Mouse (Mus musculus): ENCODE measurements at regions not wholly inside any gene's neighbourhood (a gene's known extent, or its start where the extent isn't known, plus 50 kb on each side); places are given as distances from the start of the nearest gene placed in this dataset.

DNA sequence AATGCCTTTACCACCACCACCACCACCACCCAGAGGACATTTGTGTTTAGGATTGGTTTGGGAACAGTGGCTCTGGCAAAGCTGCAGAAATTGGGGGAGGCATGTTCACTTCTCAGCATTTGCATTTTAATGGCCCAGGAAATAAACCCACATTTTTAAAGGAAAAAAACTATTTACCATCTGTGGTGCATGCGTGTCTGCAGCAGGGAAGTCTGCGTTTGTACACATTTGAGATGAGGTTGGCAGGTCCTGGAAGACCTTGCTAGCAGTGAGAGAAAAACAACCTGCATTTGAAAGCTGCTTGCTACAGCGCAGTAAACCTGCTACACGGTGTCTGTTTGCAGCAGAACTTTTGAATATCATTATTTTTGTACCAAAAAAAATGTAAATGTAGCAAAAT is 100.1 kb upstream of the Nampt start:
- no peaks in the 10 kb centered on the region for H3K79me2 ChIP-seq (ENCODE audit: control insufficient read depth, insufficient read depth)
- H3K4me3 ChIP-seq (ENCODE audit: insufficient read depth, poor library complexity, severe bottlenecking) = no peak overlapping the region
- no peaks in the 10 kb centered on the region for H3K79me3 ChIP-seq (ENCODE audit: low read depth)
- H3K36me3 ChIP-seq (ENCODE audit: control insufficient read depth, insufficient read depth) = no peaks in the 10 kb centered on the region
- H3ac ChIP-seq (ENCODE audit: control insufficient read depth, insufficient read length, low read depth) = no peak overlapping the region
- TF ChIP-seq MYOG (IDR thresholded peaks at IDR 0.05; ENCODE audit: control insufficient read depth, extremely low read depth, insufficient read length) (no peak), FOSL1 (IDR thresholded peaks at IDR 0.05; ENCODE audit: insufficient read depth, low read length, poor library complexity, severe bottlenecking) (no peak), USF1 (IDR thresholded peaks at IDR 0.05; ENCODE audit: low read depth) (no peak), CEBPB (IDR thresholded peaks at IDR 0.05; ENCODE audit: low read depth) (no peak), MYOD1 (IDR thresholded peaks at IDR 0.05; ENCODE audit: control insufficient read depth, insufficient read length, low read depth) (no peak), CTCF (IDR thresholded peaks at IDR 0.05; ENCODE audit: control insufficient read depth, insufficient read depth, insufficient read length) (no peak)
- no peaks in the 10 kb centered on the region for H3K27me3 ChIP-seq (ENCODE audit: control insufficient read depth, insufficient read depth, insufficient read length)

DNA sequence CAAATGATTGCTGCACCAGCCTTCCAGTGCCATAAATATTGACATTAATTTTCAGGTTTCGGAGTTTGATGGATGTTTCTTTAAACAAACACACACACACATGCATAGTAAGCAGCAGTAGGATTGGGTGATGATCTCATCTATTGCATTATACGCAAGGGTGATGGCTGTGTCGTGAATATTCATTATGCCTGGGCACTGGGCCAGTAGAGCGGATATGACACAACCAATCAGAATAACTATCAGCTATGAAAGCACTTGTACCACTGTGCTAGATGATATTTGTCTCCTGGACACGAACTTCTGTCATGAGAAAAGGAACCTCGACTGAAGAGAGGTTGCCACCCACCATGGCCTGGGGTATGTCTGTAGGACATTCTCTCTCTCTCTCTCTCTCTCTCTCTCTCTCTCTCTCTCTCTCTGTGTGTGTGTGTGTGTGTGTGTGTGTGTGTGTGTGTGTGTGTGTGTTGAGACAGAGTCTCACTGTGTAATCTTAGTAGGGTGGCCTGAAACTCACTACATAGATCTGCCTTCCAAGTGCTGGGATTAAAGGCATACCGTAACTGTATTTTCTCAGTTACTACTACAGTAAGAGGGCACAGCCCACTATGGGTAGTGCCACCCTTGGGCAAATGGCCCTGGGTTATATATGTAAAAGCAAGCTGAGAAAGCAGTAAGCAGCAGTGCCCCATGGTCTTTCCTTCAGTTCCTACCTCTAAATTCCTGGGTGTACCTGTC is 94.7 kb upstream of the Nampt start:
- Histone ChIP-seq H3K36me3 (ENCODE audit: control insufficient read depth, insufficient read depth) (no peaks in the 10 kb centered on the region), H3K79me2 (ENCODE audit: control insufficient read depth, insufficient read depth) (no peaks in the 10 kb centered on the region), H3K4me3 (ENCODE audit: insufficient read depth, poor library complexity, severe bottlenecking) (no peak overlapping the region), H3ac (ENCODE audit: control insufficient read depth, insufficient read length, low read depth) (no peak overlapping the region), H3K79me3 (ENCODE audit: low read depth) (no peaks in the 10 kb centered on the region), H3K27me3 (ENCODE audit: control insufficient read depth, insufficient read depth, insufficient read length) (no peaks in the 10 kb centered on the region)
- TF ChIP-seq CEBPB (IDR thresholded peaks at IDR 0.05; ENCODE audit: low read depth) = no peak
- TF ChIP-seq USF1 (IDR thresholded peaks at IDR 0.05; ENCODE audit: low read depth) = no peak
- no peak for TF ChIP-seq FOSL1 (IDR thresholded peaks at IDR 0.05; ENCODE audit: insufficient read depth, low read length, poor library complexity, severe bottlenecking)
- no peak for TF ChIP-seq MAX (IDR thresholded peaks at IDR 0.05)
- TF ChIP-seq MYOD1 (IDR thresholded peaks at IDR 0.05; ENCODE audit: control insufficient read depth, insufficient read length, low read depth) = no peak
- TF ChIP-seq MYOG (IDR thresholded peaks at IDR 0.05; ENCODE audit: control insufficient read depth, extremely low read depth, insufficient read length) = no peak
- no peak for TF ChIP-seq CTCF (IDR thresholded peaks at IDR 0.05; ENCODE audit: control insufficient read depth, insufficient read depth, insufficient read length)

DNA sequence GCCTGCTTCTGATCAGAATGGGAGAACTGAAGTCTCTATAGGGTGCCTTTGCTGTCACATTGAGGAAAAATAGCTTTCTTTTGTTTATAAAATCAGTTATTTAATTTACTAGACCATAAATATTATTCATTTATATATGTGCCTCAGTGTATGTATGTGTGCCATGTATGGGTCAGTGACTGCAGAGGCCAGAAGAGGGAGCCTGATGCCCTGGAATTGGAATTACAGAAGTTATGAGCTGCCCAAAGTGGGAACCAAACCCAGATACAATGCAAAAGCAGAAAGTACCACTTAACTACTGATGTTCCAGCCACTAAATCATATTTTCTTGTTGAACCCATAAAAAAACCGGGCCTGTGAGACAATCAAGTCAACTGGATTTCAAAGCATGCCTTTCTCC is 91.8 kb upstream of the Nampt start:
- H3K4me3 ChIP-seq (ENCODE audit: insufficient read depth, poor library complexity, severe bottlenecking) = no peak overlapping the region
- TF ChIP-seq CTCF (IDR thresholded peaks at IDR 0.05; ENCODE audit: control insufficient read depth, insufficient read depth, insufficient read length) = no peak
- no peak for TF ChIP-seq USF1 (IDR thresholded peaks at IDR 0.05; ENCODE audit: low read depth)
- TF ChIP-seq CEBPB (IDR thresholded peaks at IDR 0.05; ENCODE audit: low read depth) = no peak
- TF ChIP-seq FOSL1 (IDR thresholded peaks at IDR 0.05; ENCODE audit: insufficient read depth, low read length, poor library complexity, severe bottlenecking) = no peak
- no peak for TF ChIP-seq MAX (IDR thresholded peaks at IDR 0.05)
- no peak for TF ChIP-seq MYOD1 (IDR thresholded peaks at IDR 0.05; ENCODE audit: control insufficient read depth, insufficient read length, low read depth)
- no peak for TF ChIP-seq MYOG (IDR thresholded peaks at IDR 0.05; ENCODE audit: control insufficient read depth, extremely low read depth, insufficient read length)
- no peaks in the 10 kb centered on the region for H3K79me2 ChIP-seq (ENCODE audit: control insufficient read depth, insufficient read depth)
- no peak overlapping the region for H3ac ChIP-seq (ENCODE audit: control insufficient read depth, insufficient read length, low read depth)
- no peaks in the 10 kb centered on the region for H3K79me3 ChIP-seq (ENCODE audit: low read depth)
- no peaks in the 10 kb centered on the region for H3K36me3 ChIP-seq (ENCODE audit: control insufficient read depth, insufficient read depth)
- H3K27me3 ChIP-seq (ENCODE audit: control insufficient read depth, insufficient read depth, insufficient read length) = no peaks in the 10 kb centered on the region

DNA sequence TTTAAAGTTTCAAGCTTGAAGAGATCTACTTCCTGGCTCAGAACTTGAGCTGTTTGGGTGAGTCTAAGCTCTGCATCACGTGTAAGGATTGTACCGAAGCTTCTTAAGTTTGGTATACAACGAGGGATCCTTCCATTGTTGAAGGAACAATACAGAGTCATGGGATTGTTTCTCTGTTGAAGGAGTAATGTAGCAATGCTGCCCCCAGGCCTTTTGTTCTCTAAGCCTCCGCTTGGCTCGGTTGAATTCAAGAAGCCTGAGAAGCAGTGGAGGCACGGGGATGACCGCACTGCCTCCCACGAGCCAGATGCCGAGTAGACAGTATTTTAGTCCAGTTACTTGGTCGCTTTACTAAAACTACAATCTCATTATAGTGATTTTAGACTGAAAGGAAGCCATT is 90.9 kb upstream of the Nampt start:
- Histone ChIP-seq H3K79me2 (ENCODE audit: control insufficient read depth, insufficient read depth) (no peaks in the 10 kb centered on the region), H3K36me3 (ENCODE audit: control insufficient read depth, insufficient read depth) (no peaks in the 10 kb centered on the region), H3K4me3 (ENCODE audit: insufficient read depth, poor library complexity, severe bottlenecking) (no peak overlapping the region), H3K79me3 (ENCODE audit: low read depth) (no peaks in the 10 kb centered on the region), H3K27me3 (ENCODE audit: control insufficient read depth, insufficient read depth, insufficient read length) (no peaks in the 10 kb centered on the region), H3ac (ENCODE audit: control insufficient read depth, insufficient read length, low read depth) (no peak overlapping the region)
- TF ChIP-seq FOSL1 (IDR thresholded peaks at IDR 0.05; ENCODE audit: insufficient read depth, low read length, poor library complexity, severe bottlenecking) = no peak
- TF ChIP-seq MYOG (IDR thresholded peaks at IDR 0.05; ENCODE audit: control insufficient read depth, extremely low read depth, insufficient read length) = no peak
- TF ChIP-seq CEBPB (IDR thresholded peaks at IDR 0.05; ENCODE audit: low read depth) = no peak
- TF ChIP-seq USF1 (IDR thresholded peaks at IDR 0.05; ENCODE audit: low read depth) = no peak

GRCm38 (mm10) chr12:32735224-32735623 is 84.1 kb upstream of the Nampt start:
- no peaks in the 10 kb centered on the region for H3K79me2 ChIP-seq (ENCODE audit: control insufficient read depth, insufficient read depth)
- H3K79me3 ChIP-seq (ENCODE audit: low read depth) = no peaks in the 10 kb centered on the region
- TF ChIP-seq MYOD1 (IDR thresholded peaks at IDR 0.05; ENCODE audit: control insufficient read depth, insufficient read length, low read depth) (no peak), USF1 (IDR thresholded peaks at IDR 0.05; ENCODE audit: low read depth) (no peak), MYOG (IDR thresholded peaks at IDR 0.05; ENCODE audit: control insufficient read depth, extremely low read depth, insufficient read length) (no peak), FOSL1 (IDR thresholded peaks at IDR 0.05; ENCODE audit: insufficient read depth, low read length, poor library complexity, severe bottlenecking) (no peak), MAX (IDR thresholded peaks at IDR 0.05) (no peak), CEBPB (IDR thresholded peaks at IDR 0.05; ENCODE audit: low read depth) (no peak), CTCF (IDR thresholded peaks at IDR 0.05; ENCODE audit: control insufficient read depth, insufficient read depth, insufficient read length) (no peak)
- H3K36me3 ChIP-seq (ENCODE audit: control insufficient read depth, insufficient read depth) = no peaks in the 10 kb centered on the region
- peaks cover 3% of the 10 kb centered on the region for H3K27me3 ChIP-seq (ENCODE audit: control insufficient read depth, insufficient read depth, insufficient read length)
- H3K4me3 ChIP-seq (ENCODE audit: insufficient read depth, poor library complexity, severe bottlenecking) = no peak overlapping the region
- no peak overlapping the region for H3ac ChIP-seq (ENCODE audit: control insufficient read depth, insufficient read length, low read depth)

DNA sequence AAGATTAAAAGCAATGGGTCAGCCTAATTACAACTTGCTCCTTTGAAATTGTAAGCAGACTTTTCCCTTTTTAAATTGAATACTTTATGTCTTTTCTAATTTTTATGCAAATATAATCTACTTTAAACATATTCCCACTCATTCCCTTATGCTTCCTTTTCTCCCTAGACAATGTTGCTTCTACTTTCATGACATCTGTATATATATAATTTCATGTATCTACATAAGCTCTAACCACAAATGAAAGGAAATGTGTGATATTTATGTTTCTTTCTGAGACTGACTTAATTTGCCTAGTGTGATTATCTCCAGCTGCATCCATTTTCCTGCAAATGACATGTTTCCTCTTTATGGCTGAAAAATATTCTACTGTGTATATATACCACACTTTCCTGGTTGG is 77.9 kb upstream of the Nampt start:
- H3K36me3 ChIP-seq (ENCODE audit: control insufficient read depth, insufficient read depth) = no peaks in the 10 kb centered on the region
- no peak overlapping the region for H3K4me3 ChIP-seq (ENCODE audit: insufficient read depth, poor library complexity, severe bottlenecking)
- H3ac ChIP-seq (ENCODE audit: control insufficient read depth, insufficient read length, low read depth) = no peak overlapping the region
- H3K79me2 ChIP-seq (ENCODE audit: control insufficient read depth, insufficient read depth) = no peaks in the 10 kb centered on the region
- TF ChIP-seq MYOD1 (IDR thresholded peaks at IDR 0.05; ENCODE audit: control insufficient read depth, insufficient read length, low read depth) (no peak), FOSL1 (IDR thresholded peaks at IDR 0.05; ENCODE audit: insufficient read depth, low read length, poor library complexity, severe bottlenecking) (no peak), CTCF (IDR thresholded peaks at IDR 0.05; ENCODE audit: control insufficient read depth, insufficient read depth, insufficient read length) (no peak), MAX (IDR thresholded peaks at IDR 0.05) (no peak), MYOG (IDR thresholded peaks at IDR 0.05; ENCODE audit: control insufficient read depth, extremely low read depth, insufficient read length) (no peak), CEBPB (IDR thresholded peaks at IDR 0.05; ENCODE audit: low read depth) (no peak), USF1 (IDR thresholded peaks at IDR 0.05; ENCODE audit: low read depth) (no peak)
- no peaks in the 10 kb centered on the region for H3K27me3 ChIP-seq (ENCODE audit: control insufficient read depth, insufficient read depth, insufficient read length)
- H3K79me3 ChIP-seq (ENCODE audit: low read depth) = no peaks in the 10 kb centered on the region
